Mouse (Mus musculus) limb, embryonic 11.5 days (tissue): ENCODE measurements around the gene Ntn4. TPM values are rescaled to one million over a fixed set of nuclear protein-coding genes. Genes with fewer than 3 reads are reported as not detected.

Source experiments
- ATAC-seq: fragments of 200-750 bp; cut with Nextera tagmentation; 2 replicates; pipeline ENCODE4 v1.8.0; 2017; ENCODE audit warnings: low read depth; ENCODE audit not compliant: insufficient number of reproducible peaks, low FRiP score, low TSS enrichment
- DNase-seq: peaks from one replicate; pipeline ENCODE4 v3.0.0-alpha.2; 2015; ENCODE audit warnings: low spot score
- H3K27ac ChIP-seq: fragments of 300-500 bp; sonication (generic); replicated peaks from 2 replicates; pipeline ENCODE4 v1.5.1; 2014; ENCODE audit warnings: low read depth, mild to moderate bottlenecking, low read length
- H3K27me3 ChIP-seq: fragments of 300-500 bp; sonication (generic); 2 replicates; pipeline ENCODE4 v1.6.1; 2014; ENCODE audit warnings: mild to moderate bottlenecking, low read length, mixed read lengths; ENCODE audit not compliant: control insufficient read depth, insufficient read depth
- H3K36me3 ChIP-seq: fragments of 300-500 bp; sonication (generic); 2 replicates; pipeline ENCODE4 v1.6.1; 2014; ENCODE audit warnings: mild to moderate bottlenecking, low read length, moderate library complexity, mixed read lengths; ENCODE audit not compliant: control insufficient read depth, insufficient read depth
- H3K4me1 ChIP-seq: fragments of 300-500 bp; sonication (generic); 2 replicates; pipeline ENCODE4 v1.6.1; 2014; ENCODE audit warnings: low read length, mixed read lengths; ENCODE audit not compliant: control insufficient read depth, insufficient read depth
- H3K4me2 ChIP-seq: fragments of 300-500 bp; sonication (generic); 2 replicates; pipeline ENCODE4 v1.6.1; 2014; ENCODE audit warnings: low read depth, mild to moderate bottlenecking, moderate library complexity; ENCODE audit not compliant: severe bottlenecking
- H3K4me3 ChIP-seq: fragments of 300-500 bp; sonication (generic); 2 replicates; pipeline ENCODE4 v1.5.1; 2014; ENCODE audit warnings: low read depth, low read length
- H3K9ac ChIP-seq: fragments of 300-500 bp; sonication (generic); 2 replicates; pipeline ENCODE4 v1.6.1; 2014; ENCODE audit warnings: mild to moderate bottlenecking, low read length
- H3K9me3 ChIP-seq: fragments of 300-500 bp; sonication (generic); 2 replicates; pipeline ENCODE4 v1.6.1; 2016; ENCODE audit warnings: low read length; ENCODE audit not compliant: control insufficient read depth
- WGBS: fragments of 180-500 bp; shearing (Covaris S2); extraction: QIAGEN DNeasy Blood & Tissue Kit; methylation state at CpG from one replicate; pipeline ENCODE4 v1.1.7; 2014; 5-methylcytosine and 5-hydroxymethylcytosine counted together
- polyA plus RNA-seq: library from polyadenylated mRNA; unstranded; fragments of >200 nt; fragmentation: Nextera tagmentation; extraction: Ambion mirVana; gene quantifications from 2 replicates; pipeline ENCODE4 v1.2.1, GENCODE M21; 2014

Ntn4 gene
- polyA plus RNA-seq, 1 experiment from 2014 or later = 0.81 TPM

DNA sequence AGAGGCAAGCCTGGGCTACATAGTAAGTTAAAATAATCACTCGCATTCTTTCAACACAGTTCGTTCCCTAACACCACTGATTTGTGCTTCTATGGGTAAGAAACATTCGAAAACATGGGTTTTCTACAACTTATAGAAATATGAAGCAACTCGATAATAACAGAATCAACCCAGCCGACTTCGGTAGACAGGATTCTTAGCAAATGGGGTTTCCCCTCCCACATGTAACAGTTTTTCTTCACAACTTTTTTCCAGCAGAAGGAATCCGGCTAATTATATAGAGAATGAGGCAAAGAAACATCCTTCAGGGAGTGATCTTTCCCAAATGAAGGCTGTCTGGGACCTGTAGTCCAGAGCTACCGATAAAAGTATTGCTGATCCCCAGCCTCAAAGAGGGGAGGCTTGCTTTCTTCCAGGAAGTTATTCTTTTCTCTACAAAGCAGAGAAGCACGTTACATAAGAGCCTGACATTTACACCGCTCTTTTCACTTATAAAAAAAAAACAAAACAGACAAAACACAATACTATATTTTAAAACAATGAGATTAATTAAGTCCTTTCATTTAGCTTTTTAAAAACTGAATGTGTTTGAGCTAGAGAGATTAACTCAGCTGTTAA, 57.5 kb downstream of the Ntn4 start:
- no peak for DNase-seq
- Histone ChIP-seq H3K27ac (no peak overlapping the region), H3K4me2 (no peak overlapping the region)

DNA sequence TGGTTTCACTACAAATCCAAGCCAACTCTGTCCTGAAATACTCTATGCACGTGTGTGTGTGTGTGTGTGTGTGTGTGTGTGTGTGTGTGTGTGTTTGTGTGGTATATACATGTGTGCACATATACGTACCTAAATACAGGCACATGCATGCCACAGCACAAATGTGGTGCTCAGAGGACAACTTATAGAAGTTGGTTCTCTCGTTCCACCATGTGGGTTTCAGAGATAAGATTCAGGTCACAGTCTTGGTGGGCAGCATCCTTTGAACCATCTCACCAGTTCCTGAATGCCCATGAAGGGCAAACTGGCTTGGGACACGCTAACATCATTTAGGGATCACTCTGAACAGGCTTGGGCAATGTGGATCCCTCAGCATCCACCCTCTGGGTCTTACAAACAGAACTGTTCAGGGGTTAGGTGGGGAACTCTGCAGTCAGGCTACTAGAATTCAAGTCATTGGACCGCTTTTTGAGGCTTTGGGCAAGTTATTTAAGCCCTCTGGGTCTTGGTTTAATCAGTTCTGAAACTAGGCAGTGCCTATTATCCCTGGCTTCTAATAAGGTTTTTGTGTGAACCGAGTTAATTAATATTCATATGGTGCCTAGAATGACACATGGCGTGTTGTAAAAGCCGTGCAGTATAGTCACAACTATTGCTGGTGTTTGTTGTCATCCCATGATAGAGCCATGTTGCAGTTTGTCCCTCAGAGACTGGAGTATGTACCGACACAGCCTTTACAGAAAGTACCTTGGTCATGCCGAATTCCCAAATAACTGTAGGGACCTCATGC, 59.4 kb downstream of the Ntn4 start:
- no peak overlapping the region for H3K9ac ChIP-seq
- H3K9me3 ChIP-seq = no peaks in the 10 kb centered on the region
- H3K4me2 ChIP-seq = no peak overlapping the region
- no peaks in the 10 kb centered on the region for H3K27me3 ChIP-seq
- DNase-seq = no peak
- H3K36me3 ChIP-seq = no peaks in the 10 kb centered on the region
- no peaks in the 10 kb centered on the region for H3K4me1 ChIP-seq
- H3K27ac ChIP-seq = no peak overlapping the region
- WGBS = 89% methylated on average over 10 of the region's 10 CpGs
- no peak for ATAC-seq
- H3K4me3 ChIP-seq = no peak overlapping the region

More for the DNA sequence above, 57.5 kb downstream of the Ntn4 start:
- no peaks in the 10 kb centered on the region for H3K36me3 ChIP-seq
- no peak overlapping the region for H3K4me3 ChIP-seq
- no peaks in the 10 kb centered on the region for H3K27me3 ChIP-seq
- ATAC-seq = no peak
- 89% methylated on average over 10 of the region's 10 CpGs for WGBS
- H3K4me1 ChIP-seq = no peaks in the 10 kb centered on the region
- H3K9ac ChIP-seq = no peak overlapping the region
- no peaks in the 10 kb centered on the region for H3K9me3 ChIP-seq

- H3K9me3 ChIP-seq = no peaks in the 10 kb centered on the region
- WGBS = 89% methylated on average over 21 of the region's 21 CpGs
- no peaks in the 10 kb centered on the region for H3K27me3 ChIP-seq
- no peak overlapping the region for H3K27ac ChIP-seq
- H3K9ac ChIP-seq = no peak overlapping the region
- H3K4me2 ChIP-seq = no peak overlapping the region
- no peaks in the 10 kb centered on the region for H3K36me3 ChIP-seq
- H3K4me3 ChIP-seq = no peak overlapping the region
- ATAC-seq (no peak), DNase-seq (no peak)
- no peaks in the 10 kb centered on the region for H3K4me1 ChIP-seq
Measured at GRCm38 (mm10) chr10:93700589-93701363, 60.3 kb downstream of the Ntn4 start.

GRCm38 (mm10) chr10:93703946-93704345, 63.5 kb downstream of the Ntn4 start:
- H3K27me3 ChIP-seq = no peaks in the 10 kb centered on the region
- DNase-seq (no peak), ATAC-seq (no peak)
- no peaks in the 10 kb centered on the region for H3K9me3 ChIP-seq
- no peak overlapping the region for H3K4me2 ChIP-seq
- 89% methylated on average over 4 of the region's 4 CpGs for WGBS
- H3K4me3 ChIP-seq = no peak overlapping the region
- no peaks in the 10 kb centered on the region for H3K36me3 ChIP-seq
- H3K4me1 ChIP-seq = no peaks in the 10 kb centered on the region
- H3K27ac ChIP-seq = no peak overlapping the region
- H3K9ac ChIP-seq = no peak overlapping the region

DNA sequence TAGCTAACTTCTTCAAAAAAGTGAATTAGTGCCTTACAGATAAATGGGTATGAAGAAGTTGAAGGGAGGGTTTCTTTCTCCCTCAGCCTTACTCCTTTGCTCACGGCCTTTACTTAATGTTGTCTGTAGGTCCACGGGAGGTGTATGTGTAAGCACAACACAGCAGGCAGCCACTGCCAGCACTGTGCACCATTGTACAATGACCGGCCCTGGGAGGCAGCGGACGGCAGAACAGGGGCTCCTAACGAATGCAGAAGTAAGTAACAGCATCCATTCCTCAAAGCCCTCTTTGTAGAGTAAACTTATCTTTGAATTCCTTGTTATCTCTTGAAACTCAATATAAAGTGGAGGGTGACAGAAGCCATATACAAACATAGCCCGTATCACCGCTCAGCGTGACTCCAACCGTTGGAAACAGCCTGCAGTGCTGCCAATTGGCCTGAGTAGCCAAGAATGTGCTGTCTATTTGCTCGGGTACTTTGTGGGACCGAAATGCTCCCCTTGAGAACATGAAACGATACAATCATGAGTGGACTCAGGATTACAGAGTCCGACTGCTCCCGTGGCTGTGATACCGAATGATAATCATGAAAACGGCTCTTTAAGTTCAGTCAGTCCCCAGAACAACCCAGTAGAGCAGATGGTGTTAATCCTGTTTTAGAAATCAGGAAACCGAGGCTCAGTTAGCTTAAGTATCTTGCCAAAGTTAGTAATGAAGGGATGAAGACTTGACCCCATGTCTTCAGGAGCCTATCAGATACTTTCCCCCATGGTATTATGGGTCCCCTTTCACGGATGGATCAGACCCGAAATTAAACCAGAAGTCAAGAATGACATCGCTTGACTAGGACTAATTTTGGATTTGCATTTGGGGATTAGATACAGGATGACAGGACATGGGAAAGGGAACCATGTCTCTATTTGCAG, 66.9 kb downstream of the Ntn4 start:
- no peaks in the 10 kb centered on the region for H3K27me3 ChIP-seq
- H3K4me1 ChIP-seq = no peaks in the 10 kb centered on the region
- 83% methylated on average over 21 of the region's 21 CpGs for WGBS
- no peak for DNase-seq
- no peak overlapping the region for H3K4me3 ChIP-seq
- H3K9me3 ChIP-seq = no peaks in the 10 kb centered on the region; the same call in 1 of the 2 replicates
- ATAC-seq = no peak
- H3K36me3 ChIP-seq = no peaks in the 10 kb centered on the region; the same call in 1 of the 2 replicates
- H3K27ac ChIP-seq = no peak overlapping the region
- H3K9ac ChIP-seq = no peak overlapping the region
- H3K4me2 ChIP-seq = no peak overlapping the region

GRCm38 (mm10) chr10:93708076-93708473, 67.6 kb downstream of the Ntn4 start:
- no peak overlapping the region for H3K4me2 ChIP-seq
- H3K27me3 ChIP-seq = no peaks in the 10 kb centered on the region
- H3K9me3 ChIP-seq = no peaks in the 10 kb centered on the region; the same call in 1 of the 2 replicates
- H3K9ac ChIP-seq = no peak overlapping the region
- H3K36me3 ChIP-seq = no peaks in the 10 kb centered on the region; the same call in 1 of the 2 replicates
- no peak overlapping the region for H3K27ac ChIP-seq
- H3K4me1 ChIP-seq = no peaks in the 10 kb centered on the region
- WGBS = 89% methylated on average over 6 of the region's 6 CpGs
- no peak overlapping the region for H3K4me3 ChIP-seq
- no peak for DNase-seq
- ATAC-seq = no peak

DNA sequence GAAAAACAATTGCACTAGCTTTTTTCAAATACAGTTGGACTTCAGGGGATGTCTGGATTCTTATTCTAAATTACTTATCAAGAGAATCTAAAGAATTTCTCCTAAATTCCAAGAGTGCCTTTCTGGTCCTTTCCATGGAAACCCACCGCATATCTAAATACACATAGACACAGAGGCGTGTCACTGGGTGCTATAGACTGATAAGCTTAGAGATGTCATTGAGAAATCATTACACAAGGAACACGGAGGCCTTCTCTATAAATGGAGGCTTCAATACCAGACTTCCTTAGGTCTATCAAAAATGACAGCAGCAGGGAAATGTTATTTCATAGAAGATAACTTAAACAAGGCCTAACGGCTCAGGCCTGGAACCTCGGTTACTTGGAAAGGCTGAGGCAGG, 68.0 kb downstream of the Ntn4 start:
- H3K27ac ChIP-seq = no peak overlapping the region
- H3K4me3 ChIP-seq = no peak overlapping the region
- no peak overlapping the region for H3K9ac ChIP-seq
- no peaks in the 10 kb centered on the region; the same call in 1 of the 2 replicates for H3K36me3 ChIP-seq
- no peaks in the 10 kb centered on the region for H3K27me3 ChIP-seq
- H3K4me2 ChIP-seq = no peak overlapping the region
- WGBS = 86% methylated on average over 5 of the region's 5 CpGs
- H3K9me3 ChIP-seq = no peaks in the 10 kb centered on the region; the same call in 1 of the 2 replicates
- H3K4me1 ChIP-seq = no peaks in the 10 kb centered on the region
- ATAC-seq (no peak), DNase-seq (no peak)
